Mouse (Mus musculus) heart, embryonic 13.5 days (tissue): ENCODE data around the gene Olfr564. TPM values are rescaled to one million over a fixed set of nuclear protein-coding genes. Genes with fewer than 3 reads are reported as not detected.

Source experiments
- ATAC-seq: fragments of 200-750 bp; cut with Nextera tagmentation; 2 replicates; pipeline ENCODE4 v1.8.0; 2017; ENCODE audit warnings: moderate TSS enrichment; ENCODE audit not compliant: insufficient number of reproducible peaks, low FRiP score, low TSS enrichment; ENCODE audit errors: extremely low read depth
- H3K27ac ChIP-seq: fragments of 300-500 bp; sonication (generic); replicated peaks from 2 replicates; pipeline ENCODE4 v1.5.1; 2015; ENCODE audit warnings: moderate library complexity, mild to moderate bottlenecking, inconsistent platforms
- H3K27me3 ChIP-seq: fragments of 300-500 bp; sonication (generic); replicated peaks from 2 replicates; pipeline ENCODE4 v1.6.1; 2015; ENCODE audit warnings: mild to moderate bottlenecking, inconsistent platforms
- H3K36me3 ChIP-seq: fragments of 300-500 bp; sonication (generic); 2 replicates; pipeline ENCODE4 v1.6.1; 2015; ENCODE audit warnings: mild to moderate bottlenecking, inconsistent platforms
- H3K4me1 ChIP-seq: fragments of 300-500 bp; sonication (generic); 2 replicates; pipeline ENCODE4 v1.6.1; 2015; ENCODE audit warnings: inconsistent platforms
- H3K4me2 ChIP-seq: fragments of 300-500 bp; sonication (generic); 2 replicates; pipeline ENCODE4 v1.6.1; 2015; ENCODE audit warnings: inconsistent platforms, mild to moderate bottlenecking, moderate library complexity
- H3K4me3 ChIP-seq: fragments of 300-500 bp; sonication (generic); 2 replicates; pipeline ENCODE4 v1.5.1; 2015; ENCODE audit warnings: moderate library complexity, mild to moderate bottlenecking, inconsistent platforms
- H3K9ac ChIP-seq: fragments of 300-500 bp; sonication (generic); 2 replicates; pipeline ENCODE4 v1.6.1; 2015; ENCODE audit warnings: inconsistent platforms, mild to moderate bottlenecking, moderate library complexity
- H3K9me3 ChIP-seq: fragments of 300-500 bp; sonication (generic); 2 replicates; pipeline ENCODE4 v1.6.1; 2016; ENCODE audit warnings: inconsistent platforms
- WGBS: fragments of 180-500 bp; shearing (Covaris S2); methylation state at CpG from one replicate; pipeline ENCODE4 v1.1.7; 2015; ENCODE audit warnings: mixed read lengths; 5-methylcytosine and 5-hydroxymethylcytosine counted together
- polyA plus RNA-seq: library from polyadenylated mRNA; unstranded; fragments of >200 nt; fragmentation: Nextera tagmentation; extraction: Ambion mirVana; gene quantifications from 2 replicates; pipeline ENCODE4 v1.2.1, GENCODE M21; 2015

Gene Olfr564
- polyA plus RNA-seq: not detected in 2 replicates

- no peak for ATAC-seq
- no peaks in the 10 kb centered on the region for H3K4me1 ChIP-seq
- H3K36me3 ChIP-seq: no peaks in the 10 kb centered on the region
- H3K9me3 ChIP-seq: no peaks in the 10 kb centered on the region
- no peaks in the 10 kb centered on the region for H3K27me3 ChIP-seq
- no peak within 1 kb of the TSS for H3K9ac ChIP-seq
- no peak within 1 kb of the TSS for H3K4me3 ChIP-seq
- H3K4me2 ChIP-seq: no peak within 1 kb of the TSS
- no peak within 1 kb of the TSS for H3K27ac ChIP-seq
These were observed at the start of gene Olfr564 for GRCm38 (mm10) chr7:102803180-102803579. Olfr564 (plus strand) TSS chr7:102803480.

- no peak for ATAC-seq
- WGBS: 67% methylated on average over 4 of the region's 4 CpGs
- H3K9me3 ChIP-seq: no peaks in the 10 kb centered on the region
These were observed 44.0 kb upstream of the Olfr564 start, which contains the start of the genes Olfr560 and Olfr78 for GRCm38 (mm10) chr7:102759266-102759665. Olfr560 (minus strand) TSS chr7:102759366. Olfr78 (minus strand) TSS chr7:102759471.

DNA sequence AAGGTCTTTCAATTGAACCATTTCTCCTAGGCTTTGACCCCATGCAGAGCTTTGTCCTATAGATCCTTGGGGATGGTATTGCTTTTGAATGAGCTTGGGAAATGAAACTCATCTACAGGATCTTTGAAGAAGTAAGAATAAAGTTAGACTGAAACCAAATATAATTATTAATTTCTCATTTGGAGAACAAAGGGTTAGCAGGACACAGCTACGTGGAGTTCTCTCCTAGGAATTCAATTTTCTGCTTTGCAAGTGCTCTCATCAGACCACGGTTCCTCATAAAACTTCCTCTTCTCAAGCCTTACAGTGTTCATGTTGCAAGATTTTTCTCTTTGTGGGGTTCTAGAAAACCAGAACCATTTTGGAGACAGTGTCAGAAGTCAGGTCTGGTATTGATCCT is 32.4 kb upstream of the Olfr564 start, which contains the start of gene Olfr561:
Gene Olfr561, plus strand, starts transcription at position 301 of the 400 bp plus-strand sequence.
- H3K4me1 ChIP-seq: no peaks in the 10 kb centered on the region
- H3K27ac ChIP-seq: no peak within 1 kb of the TSS
- no peak within 1 kb of the TSS for H3K4me2 ChIP-seq
- H3K9ac ChIP-seq: no peak within 1 kb of the TSS
- no peaks in the 10 kb centered on the region for H3K9me3 ChIP-seq
- 54% methylated on average over 2 of the region's 2 CpGs for WGBS
- no peak within 1 kb of the TSS for H3K4me3 ChIP-seq
- no peak for ATAC-seq
- H3K36me3 ChIP-seq: no peaks in the 10 kb centered on the region
- no peaks in the 10 kb centered on the region for H3K27me3 ChIP-seq

More at GRCm38 (mm10) chr7:102759266-102759665, 44.0 kb upstream of the Olfr564 start, which contains the start of the genes Olfr560 and Olfr78:
- no peak within 1 kb of the TSS for H3K4me3 ChIP-seq
- H3K27ac ChIP-seq: no peak within 1 kb of the TSS
- H3K27me3 ChIP-seq: no peaks in the 10 kb centered on the region
- no peaks in the 10 kb centered on the region for H3K4me1 ChIP-seq
- H3K9ac ChIP-seq: no peak within 1 kb of the TSS
- no peak within 1 kb of the TSS for H3K4me2 ChIP-seq
- no peaks in the 10 kb centered on the region for H3K36me3 ChIP-seq

Other genes starting within 250 kb of the Olfr564 start
- gene Trim21, start 238.0 kb upstream of the Olfr564 start, polyA plus RNA-seq: 0.51 and 0.64 TPM in 2 replicates
- gene Olfr550, start 232.0 kb upstream of the Olfr564 start, polyA plus RNA-seq: not detected in 2 replicates
- not detected in 2 replicates for gene Olfr551, start 211.6 kb upstream of the Olfr564 start, polyA plus RNA-seq
- gene Olfr552, start 205.7 kb upstream of the Olfr564 start, polyA plus RNA-seq: not detected in 2 replicates
- not detected in 2 replicates for gene Olfr553, start 185.3 kb upstream of the Olfr564 start, polyA plus RNA-seq
- gene Olfr554, start 165.0 kb upstream of the Olfr564 start, polyA plus RNA-seq: not detected in 2 replicates
- gene Olfr555, start 144.7 kb upstream of the Olfr564 start, polyA plus RNA-seq: not detected in 2 replicates
- gene Olfr556, start 138.6 kb upstream of the Olfr564 start, polyA plus RNA-seq: not detected in 2 replicates
- 11.3 and 12.1 TPM in 2 replicates for gene Trim68, start 116.2 kb upstream of the Olfr564 start, polyA plus RNA-seq
- gene Olfr557, start 107.6 kb upstream of the Olfr564 start, polyA plus RNA-seq: not detected in 2 replicates
- 0.05 TPM in 1 of 2 replicates, not detected in the other for gene Olfr558, start 101.3 kb upstream of the Olfr564 start, polyA plus RNA-seq
- not detected in 2 replicates for gene Olfr33, start 84.4 kb upstream of the Olfr564 start, polyA plus RNA-seq
- not detected in 2 replicates for gene Olfr559, start 76.0 kb upstream of the Olfr564 start, polyA plus RNA-seq
- gene Olfr560, start 44.1 kb upstream of the Olfr564 start, polyA plus RNA-seq: not detected in 2 replicates
- 0.16 TPM in 1 of 2 replicates, not detected in the other for gene Olfr78, start 44.0 kb upstream of the Olfr564 start, polyA plus RNA-seq
- not detected in 2 replicates for gene Olfr561, start 32.3 kb upstream of the Olfr564 start, polyA plus RNA-seq
- not detected in 2 replicates for gene Olfr566, start 55.3 kb downstream of the Olfr564 start, polyA plus RNA-seq
- gene Olfr568, start 73.6 kb downstream of the Olfr564 start, polyA plus RNA-seq: not detected in 2 replicates
- not detected in 2 replicates for gene Olfr569, start 87.4 kb downstream of the Olfr564 start, polyA plus RNA-seq
- not detected in 2 replicates for gene Olfr570, start 91.1 kb downstream of the Olfr564 start, polyA plus RNA-seq
- gene Olfr571, start 114.1 kb downstream of the Olfr564 start, polyA plus RNA-seq: not detected in 2 replicates
- gene Olfr572, start 120.9 kb downstream of the Olfr564 start, polyA plus RNA-seq: not detected in 2 replicates
- not detected in 2 replicates for gene Olfr573-ps1, start 139.1 kb downstream of the Olfr564 start, polyA plus RNA-seq
- gene Olfr574, start 145.0 kb downstream of the Olfr564 start, polyA plus RNA-seq: not detected in 2 replicates
- not detected in 2 replicates for gene Olfr575, start 155.3 kb downstream of the Olfr564 start, polyA plus RNA-seq
- not detected in 2 replicates for gene Olfr576, start 159.2 kb downstream of the Olfr564 start, polyA plus RNA-seq
- gene Olfr577, start 172.5 kb downstream of the Olfr564 start, polyA plus RNA-seq: not detected in 2 replicates
- not detected in 2 replicates for gene Olfr578, start 185.8 kb downstream of the Olfr564 start, polyA plus RNA-seq
- not detected in 2 replicates for gene Olfr582, start 234.5 kb downstream of the Olfr564 start, polyA plus RNA-seq
- not detected in 2 replicates for gene Olfr583, start 247.8 kb downstream of the Olfr564 start, polyA plus RNA-seq